Mouse (Mus musculus) lung, adult 2 months (tissue): ENCODE results near the gene Kcnf1.

ENCODE experiments used
- CTCF ChIP-seq: fragments of 200-500 bp; IDR thresholded peaks from 2 replicates; pipeline ENCODE4 v1.5.1; 2011; ENCODE audit warnings: mild to moderate bottlenecking, low read length, control low read depth; ENCODE audit not compliant: insufficient read depth
- POLR2A ChIP-seq: fragments of 200-500 bp; IDR thresholded peaks from 2 replicates; pipeline ENCODE4 v1.6.1; 2011; ENCODE audit warnings: low read depth, mild to moderate bottlenecking, control low read depth, low read length, borderline replicate concordance; ENCODE audit errors: extremely low read depth

DNA sequence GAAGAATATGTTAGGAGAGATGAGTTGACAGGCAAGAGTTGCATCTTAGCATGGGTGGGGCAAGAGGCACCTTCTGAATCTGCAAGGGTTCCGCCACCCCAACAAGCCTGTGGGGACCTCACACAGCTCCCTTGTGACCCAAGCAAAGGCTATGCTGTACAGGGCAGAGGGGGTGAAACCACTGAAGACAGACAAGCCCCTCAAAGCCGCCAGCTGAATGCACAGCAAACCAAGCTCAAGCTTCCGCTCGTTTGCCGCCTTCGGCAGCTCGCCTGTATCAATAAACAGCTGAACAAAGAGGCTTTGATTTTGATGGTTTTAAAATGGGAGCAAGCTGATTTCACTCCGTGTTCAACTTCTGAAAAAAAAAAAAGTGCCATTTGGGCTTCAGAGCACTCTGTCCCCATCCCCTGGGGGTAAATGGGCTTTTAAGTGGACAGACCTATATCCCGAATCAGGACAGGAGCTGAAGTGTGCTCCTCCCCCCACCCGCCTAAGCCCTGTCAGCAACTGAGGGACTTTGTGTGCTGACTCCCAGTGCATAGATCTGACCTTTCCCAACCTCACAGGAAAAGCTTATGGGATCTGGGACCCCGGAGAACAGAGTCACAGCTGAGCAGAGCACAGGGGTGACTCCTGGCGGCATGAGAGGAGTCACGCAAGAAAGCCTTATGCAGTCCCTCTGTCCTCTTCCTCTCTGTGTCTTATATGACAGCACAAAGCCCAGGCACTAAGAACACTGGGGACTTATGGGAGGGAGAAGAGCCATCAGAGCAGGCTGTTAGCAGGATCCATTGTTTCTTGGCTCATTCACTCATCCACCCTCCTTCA lies 26.0 kb upstream of the Kcnf1 start:
- TF ChIP-seq POLR2A (no peak), CTCF (no peak)
